Mouse (Mus musculus): ENCODE data around the gene Cdk15. TPM values are rescaled to one million over a fixed set of nuclear protein-coding genes. Genes with fewer than 3 reads are reported as not detected.

Cdk15 gene
- polyA plus RNA-seq (2012), result not detected in 2 replicates

GRCm38 (mm10) chr1:59256751-59257231 is at the start of gene Cdk15:
Cdk15 (plus strand) TSS chr1:59256906.

GRCm38 (mm10) chr1:59236856-59237441 is 19.8 kb upstream of the Cdk15 start, which contains the start of gene Als2:
Als2 (minus strand) TSS chr1:59237231.

Other genes with a start within 250 kb of the Cdk15 start
- not detected in 2 replicates for gene C2cd6, start 162.0 kb upstream of the Cdk15 start, polyA plus RNA-seq (2012)
- gene Tmem237, start 136.5 kb upstream of the Cdk15 start, polyA plus RNA-seq (2012), result 2.6 and 4.4 TPM in 2 replicates
- gene Mpp4, start 93.5 kb upstream of the Cdk15 start, polyA plus RNA-seq (2012), result 0.40 and 1.4 TPM in 2 replicates
- gene Als2, start 19.7 kb upstream of the Cdk15 start, polyA plus RNA-seq (2012), result 2.0 and 2.8 TPM in 2 replicates
- 8.7 and 10.7 TPM in 2 replicates for gene Fzd7, start 225.5 kb downstream of the Cdk15 start, polyA plus RNA-seq (2012)